Mouse (Mus musculus): ENCODE data around the gene Spry1. TPM values are rescaled to one million over a fixed set of nuclear protein-coding genes. Genes with fewer than 3 reads are reported as not detected.
A peak's percentile ranks its signal among the peaks of the same experiment; 100 is the strongest.

Spry1 gene
- polyA plus RNA-seq, 1 experiment from 2014 or later, result 8.3 TPM

- Histone ChIP-seq H3K4me2 (replicated peaks) (no peak overlapping the region), H3K4me3 (no peak overlapping the region), H3K9me3 (no peaks in the 10 kb centered on the region), H3K36me3 (no peaks in the 10 kb centered on the region), H3K4me1 (peaks cover 24% of the 10 kb centered on the region), H3K9ac (replicated peaks) (no peak overlapping the region), H3K27me3 (peaks cover 77% of the 10 kb centered on the region), H3K27ac (replicated peaks) (no peak overlapping the region)
- WGBS, result 85% methylated on average over 11 of the region's 11 CpGs
- ATAC-seq (ENCODE audit: low FRiP score, low read depth), result no peak
Observed at GRCm38 (mm10) chr3:37675056-37675525, 35.3 kb downstream of the Spry1 start.

GRCm38 (mm10) chr3:37676291-37676690 is 36.5 kb downstream of the Spry1 start:
- ATAC-seq (ENCODE audit: low FRiP score, low read depth), result no peak
- Histone ChIP-seq H3K4me2 (replicated peaks) (no peak overlapping the region), H3K9me3 (no peaks in the 10 kb centered on the region), H3K27ac (replicated peaks) (no peak overlapping the region), H3K27me3 (peaks cover 76% of the 10 kb centered on the region), H3K9ac (replicated peaks) (no peak overlapping the region), H3K4me3 (no peak overlapping the region), H3K4me1 (peaks cover 24% of the 10 kb centered on the region), H3K36me3 (no peaks in the 10 kb centered on the region)
- WGBS, result 77% methylated on average over 8 of the region's 8 CpGs

- H3K4me1 ChIP-seq, result peaks cover 6% of the 10 kb centered on the region
- no peak for ATAC-seq (ENCODE audit: low FRiP score, low read depth)
- H3K27me3 ChIP-seq, result peaks cover 59% of the 10 kb centered on the region
- H3K4me2 ChIP-seq (replicated peaks), result no peak overlapping the region
- no peak overlapping the region for H3K4me3 ChIP-seq
- H3K36me3 ChIP-seq, result no peaks in the 10 kb centered on the region
- no peaks in the 10 kb centered on the region for H3K9me3 ChIP-seq
- H3K9ac ChIP-seq (replicated peaks), result no peak overlapping the region
- H3K27ac ChIP-seq (replicated peaks), result no peak overlapping the region
- WGBS, result 41% methylated on average over 7 of the region's 7 CpGs
Observed at GRCm38 (mm10) chr3:37686219-37686618, 46.5 kb downstream of the Spry1 start.

- no peak overlapping the region for H3K27ac ChIP-seq (replicated peaks)
- ATAC-seq (ENCODE audit: low FRiP score, low read depth), result no peak
Observed at GRCm38 (mm10) chr3:37686751-37687150, 47.0 kb downstream of the Spry1 start.

GRCm38 (mm10) chr3:37687158-37687980 is 47.6 kb downstream of the Spry1 start:
- Histone ChIP-seq H3K4me2 (replicated peaks) (peak overlapping the region; percentile 53), H3K36me3 (no peaks in the 10 kb centered on the region), H3K9me3 (no peaks in the 10 kb centered on the region), H3K4me1 (peaks cover 6% of the 10 kb centered on the region), H3K27me3 (peaks cover 51% of the 10 kb centered on the region), H3K9ac (replicated peaks) (0 out of 2 replicates have a peak overlapping the region, but pooled peaks have one; percentile 34), H3K4me3 (peak overlapping the region; percentile 18), H3K27ac (replicated peaks) (no peak overlapping the region)
- ATAC-seq (ENCODE audit: low FRiP score, low read depth), result peak; percentile 30; the same call in 1 of the 2 replicates
- 25% methylated on average over 28 of the region's 28 CpGs for WGBS

More at GRCm38 (mm10) chr3:37686751-37687150, 47.0 kb downstream of the Spry1 start:
- peak overlapping the region; percentile 53 for H3K4me2 ChIP-seq (replicated peaks)
- peak overlapping the region; percentile 18 for H3K4me3 ChIP-seq
- H3K4me1 ChIP-seq, result peaks cover 6% of the 10 kb centered on the region
- H3K36me3 ChIP-seq, result no peaks in the 10 kb centered on the region
- H3K9ac ChIP-seq (replicated peaks), result 0 out of 2 replicates have a peak overlapping the region, but pooled peaks have one; percentile 34
- 15% methylated on average over 6 of the region's 6 CpGs for WGBS
- H3K9me3 ChIP-seq, result no peaks in the 10 kb centered on the region
- H3K27me3 ChIP-seq, result peaks cover 56% of the 10 kb centered on the region

- H3K4me2 ChIP-seq (replicated peaks), result no peak overlapping the region
- H3K4me1 ChIP-seq, result no peaks in the 10 kb centered on the region
- H3K9me3 ChIP-seq, result no peaks in the 10 kb centered on the region
- H3K4me3 ChIP-seq, result no peak overlapping the region
- H3K36me3 ChIP-seq, result no peaks in the 10 kb centered on the region
- no peak overlapping the region for H3K9ac ChIP-seq (replicated peaks)
- no peak overlapping the region for H3K27ac ChIP-seq (replicated peaks)
- no peak for ATAC-seq (ENCODE audit: low FRiP score, low read depth)
- 81% methylated on average over 4 of the region's 4 CpGs for WGBS
- H3K27me3 ChIP-seq, result peaks cover 10% of the 10 kb centered on the region
Observed at GRCm38 (mm10) chr3:37692945-37693344, 53.2 kb downstream of the Spry1 start.

GRCm38 (mm10) chr3:37693552-37693951 is 53.8 kb downstream of the Spry1 start:
- H3K27me3 ChIP-seq, result peaks cover 4% of the 10 kb centered on the region
- no peaks in the 10 kb centered on the region for H3K9me3 ChIP-seq
- H3K9ac ChIP-seq (replicated peaks), result no peak overlapping the region
- no peaks in the 10 kb centered on the region for H3K36me3 ChIP-seq
- ATAC-seq (ENCODE audit: low FRiP score, low read depth), result no peak
- no peak overlapping the region for H3K27ac ChIP-seq (replicated peaks)
- no peak overlapping the region for H3K4me2 ChIP-seq (replicated peaks)
- H3K4me3 ChIP-seq, result no peak overlapping the region
- WGBS, result 87% methylated on average over 8 of the region's 8 CpGs
- H3K4me1 ChIP-seq, result no peaks in the 10 kb centered on the region

Other genes with a start within 250 kb of the Spry1 start
- gene Spata5, start 220.1 kb upstream of the Spry1 start, polyA plus RNA-seq (2016; fragmentation: Nextera tagmentation; extraction: Ambion mirVana), result 42.8 and 43.9 TPM in 2 replicates
- gene Nudt6, start 219.7 kb upstream of the Spry1 start, polyA plus RNA-seq (2016; fragmentation: Nextera tagmentation; extraction: Ambion mirVana), result 2.4 and 3.6 TPM in 2 replicates
- gene Gm5148, start 84.5 kb downstream of the Spry1 start, polyA plus RNA-seq (2016; fragmentation: Nextera tagmentation; extraction: Ambion mirVana), result 2.5 and 3.3 TPM in 2 replicates

All from midbrain, embryonic 12.5 days (tissue).